Mouse (Mus musculus) urinary bladder, postnatal 14 days (tissue): Measurements from ENCODE around the gene Ube2m.

Experiments used
- DNase-seq: peaks from one replicate; pipeline ENCODE4 v3.0.0; 2021; ENCODE audit warnings: low spot score

The Ube2m gene

DNA sequence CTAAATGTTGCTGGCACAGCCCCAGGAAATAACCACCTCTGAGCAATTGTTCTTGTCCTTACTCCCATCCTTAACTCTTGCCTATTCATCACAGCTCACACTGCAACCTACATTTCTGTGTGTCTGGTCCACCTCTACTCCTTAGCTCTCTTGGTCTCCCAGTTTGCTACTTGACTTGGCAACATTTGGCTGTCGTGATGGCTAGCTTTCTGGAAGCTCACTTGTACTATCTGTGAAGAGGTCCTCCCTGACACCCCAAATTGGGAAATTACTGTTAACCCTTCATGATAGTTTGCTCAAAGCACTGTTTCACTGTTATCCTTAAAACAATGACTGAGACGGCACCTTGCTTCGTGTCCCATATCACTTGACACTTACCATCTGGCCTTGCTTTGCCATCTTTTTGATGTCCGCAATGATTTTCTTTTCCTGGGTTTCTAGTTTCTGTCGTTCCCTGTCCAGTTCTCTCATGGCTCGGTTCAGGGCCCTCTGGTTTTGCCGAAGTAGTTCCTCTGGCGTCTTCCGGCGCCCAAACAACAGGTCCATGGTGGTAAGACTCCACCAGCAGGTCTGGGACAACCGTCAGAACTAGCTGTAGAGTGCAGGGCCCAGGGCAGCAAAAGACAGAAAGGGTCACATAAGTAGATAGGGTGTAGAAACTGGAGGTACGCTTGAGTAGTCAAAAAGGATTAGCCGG lies 4.5 kb downstream of the Ube2m start:
- DNase-seq, result no peak

DNA sequence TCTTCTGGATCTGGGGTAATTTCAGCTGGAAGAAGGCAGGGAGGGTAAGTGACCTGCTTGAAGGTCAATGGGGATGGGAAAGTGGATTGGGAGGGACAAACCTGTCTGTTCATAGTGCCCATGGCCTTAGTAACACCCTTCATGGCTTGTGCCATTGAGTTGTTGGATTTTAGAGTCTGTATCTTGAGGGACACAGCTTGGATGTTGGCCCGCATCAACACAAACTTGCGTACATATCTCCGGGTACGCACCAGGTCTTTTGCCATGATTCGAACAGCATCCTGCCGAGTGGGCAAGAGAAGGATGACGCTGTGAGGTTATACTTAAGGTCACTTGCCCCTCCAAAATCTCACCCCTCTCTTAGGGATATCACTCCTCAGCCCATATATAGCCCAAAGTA lies 5.5 kb downstream of the Ube2m start:
- DNase-seq, result no peak

DNA sequence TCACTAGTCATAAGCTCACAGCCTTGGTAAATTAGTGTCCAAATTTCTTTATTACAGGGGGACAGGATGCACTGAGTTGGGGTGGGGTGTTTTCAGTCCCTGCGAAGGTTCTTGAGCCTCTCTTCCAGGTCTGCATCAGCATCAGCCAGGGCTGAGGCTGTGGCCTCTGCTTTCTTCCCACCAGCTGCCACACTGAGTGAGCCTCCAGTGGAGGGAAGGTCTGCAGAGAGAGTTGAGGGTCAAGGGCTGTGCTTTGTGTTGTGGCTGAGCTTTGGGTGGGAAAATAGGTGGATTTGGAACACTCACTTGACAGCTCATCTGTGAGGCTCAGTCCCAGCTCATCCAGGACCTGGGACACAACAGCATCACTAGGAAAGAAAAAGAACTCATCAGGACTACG lies 6.1 kb downstream of the Ube2m start:
- DNase-seq, result no peak

DNA sequence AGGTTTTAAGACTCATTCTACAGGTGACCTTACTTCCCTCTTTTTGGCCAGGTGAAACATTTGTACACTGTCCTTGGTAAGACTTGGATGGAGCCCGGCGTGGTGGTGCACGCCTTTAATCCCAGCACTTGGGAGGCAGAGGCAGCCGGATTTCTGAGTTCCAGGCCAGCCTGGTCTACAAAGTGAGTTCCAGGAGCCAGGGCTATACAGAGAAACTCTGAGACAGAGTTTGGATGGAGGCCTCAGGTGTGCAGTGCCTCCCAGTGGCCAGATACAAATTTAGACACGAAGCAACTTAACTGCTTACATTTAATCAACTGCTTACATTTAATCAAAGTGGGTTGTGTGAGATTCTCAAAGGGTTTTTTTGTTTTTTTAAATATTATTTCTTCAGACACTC lies 7.0 kb downstream of the Ube2m start:
- no peak for DNase-seq

DNA sequence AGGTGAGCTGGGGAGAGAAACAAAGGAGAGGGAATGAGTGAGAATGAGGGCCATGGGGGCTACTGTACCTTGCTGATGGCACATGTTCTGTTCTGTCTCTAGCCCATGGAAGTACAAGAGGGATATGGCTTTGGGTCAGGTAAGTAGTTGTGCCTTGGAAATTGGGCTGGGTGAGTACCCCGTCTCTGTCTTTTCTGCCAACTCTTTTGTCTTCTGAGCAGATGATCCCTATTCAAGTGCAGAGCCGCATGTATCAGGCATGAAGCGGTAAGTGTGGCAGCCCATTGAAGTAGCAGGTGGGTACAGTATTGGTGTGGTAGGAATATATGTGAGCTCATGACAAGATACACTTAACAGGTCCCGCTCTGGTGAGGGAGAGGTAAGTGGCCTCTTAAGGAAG lies 9.1 kb downstream of the Ube2m start:
- DNase-seq, result no peak

DNA sequence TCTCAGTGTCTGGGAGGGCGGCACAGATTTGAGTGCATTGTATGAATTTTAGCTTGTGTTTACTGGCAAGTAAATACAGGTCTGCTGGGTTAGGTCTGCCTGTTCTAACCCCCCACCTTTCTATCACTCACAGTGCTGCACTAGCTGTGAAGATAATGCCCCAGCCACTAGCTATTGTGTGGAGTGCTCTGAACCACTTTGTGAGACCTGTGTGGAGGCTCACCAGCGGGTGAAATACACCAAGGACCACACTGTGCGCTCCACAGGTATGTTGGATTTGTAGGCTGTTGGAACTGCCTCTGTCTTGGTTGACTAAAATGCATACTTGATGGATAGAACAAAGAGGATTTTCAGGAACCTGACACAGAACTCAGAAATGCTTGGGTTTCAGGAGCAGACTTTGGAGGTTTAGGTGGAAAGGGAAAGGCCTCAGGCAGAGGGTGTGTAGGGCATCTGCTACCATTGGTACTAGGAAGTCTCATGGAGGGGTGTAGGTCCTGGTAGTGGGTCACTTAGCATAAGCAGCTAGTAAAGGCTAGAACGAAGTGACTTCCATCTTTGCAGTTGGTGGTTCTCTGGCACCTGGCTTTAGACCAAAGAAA lies 12.5 kb downstream of the Ube2m start:
- no peak for DNase-seq

DNA sequence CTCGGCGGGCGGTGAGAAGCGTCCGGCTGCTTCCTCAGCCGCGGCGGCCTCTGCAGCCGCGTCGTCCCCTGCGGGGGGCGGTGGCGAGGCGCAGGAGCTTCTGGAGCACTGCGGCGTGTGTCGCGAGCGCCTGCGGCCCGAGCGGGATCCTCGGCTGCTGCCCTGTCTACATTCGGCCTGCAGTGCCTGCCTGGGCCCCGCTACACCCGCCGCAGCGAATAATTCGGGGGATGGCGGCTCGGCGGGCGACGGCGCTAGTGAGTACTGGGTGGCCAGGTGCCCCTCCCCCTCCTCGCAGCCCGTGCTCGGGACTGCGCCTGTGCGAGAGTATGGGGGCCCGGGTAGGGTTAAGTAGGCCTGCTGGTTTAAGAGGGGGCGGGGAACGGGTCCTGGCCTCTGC lies 13.3 kb downstream of the Ube2m start:
- DNase-seq, result peak; percentile 72

DNA sequence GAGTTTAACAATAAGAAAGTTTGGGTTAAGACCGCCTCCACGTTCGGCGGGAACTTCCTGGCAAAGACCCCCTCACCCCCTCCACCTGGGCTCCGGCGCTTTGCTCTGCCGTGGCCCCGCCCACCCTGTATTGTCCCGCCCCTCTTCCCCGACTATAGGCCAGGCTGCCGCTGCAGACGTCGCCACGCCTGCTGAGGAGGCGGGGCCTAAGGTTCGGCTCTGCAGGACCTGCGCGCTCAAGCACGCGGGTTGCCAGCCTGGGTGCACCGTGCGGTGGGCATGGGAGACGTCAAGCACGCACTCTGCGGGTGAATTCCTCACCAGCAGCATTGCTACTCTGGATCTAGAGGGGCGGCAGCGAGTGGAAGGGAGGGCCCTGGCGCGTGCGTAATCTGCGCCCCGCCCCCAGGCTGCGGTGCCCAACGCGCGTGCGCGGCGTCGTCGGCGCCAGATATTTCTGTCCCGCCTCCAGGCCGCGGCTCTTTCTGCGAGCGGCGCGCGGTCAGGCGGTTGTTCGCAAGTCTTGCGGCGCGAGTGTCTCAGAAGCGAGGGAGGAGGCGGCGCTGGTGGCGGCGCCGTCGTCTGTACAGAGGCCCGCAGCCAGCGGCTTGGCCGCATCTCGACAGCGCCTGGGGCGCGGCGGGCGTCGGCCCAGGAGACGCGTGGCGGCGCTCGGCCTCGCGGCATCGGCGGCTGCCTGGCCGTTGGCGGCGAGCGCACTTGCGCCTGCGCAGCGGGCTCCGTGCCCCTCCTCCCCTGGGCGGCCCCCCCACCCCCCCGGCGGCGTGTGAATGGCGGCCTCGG lies 13.9 kb downstream of the Ube2m start:
- peak; percentile 92 for DNase-seq

DNA sequence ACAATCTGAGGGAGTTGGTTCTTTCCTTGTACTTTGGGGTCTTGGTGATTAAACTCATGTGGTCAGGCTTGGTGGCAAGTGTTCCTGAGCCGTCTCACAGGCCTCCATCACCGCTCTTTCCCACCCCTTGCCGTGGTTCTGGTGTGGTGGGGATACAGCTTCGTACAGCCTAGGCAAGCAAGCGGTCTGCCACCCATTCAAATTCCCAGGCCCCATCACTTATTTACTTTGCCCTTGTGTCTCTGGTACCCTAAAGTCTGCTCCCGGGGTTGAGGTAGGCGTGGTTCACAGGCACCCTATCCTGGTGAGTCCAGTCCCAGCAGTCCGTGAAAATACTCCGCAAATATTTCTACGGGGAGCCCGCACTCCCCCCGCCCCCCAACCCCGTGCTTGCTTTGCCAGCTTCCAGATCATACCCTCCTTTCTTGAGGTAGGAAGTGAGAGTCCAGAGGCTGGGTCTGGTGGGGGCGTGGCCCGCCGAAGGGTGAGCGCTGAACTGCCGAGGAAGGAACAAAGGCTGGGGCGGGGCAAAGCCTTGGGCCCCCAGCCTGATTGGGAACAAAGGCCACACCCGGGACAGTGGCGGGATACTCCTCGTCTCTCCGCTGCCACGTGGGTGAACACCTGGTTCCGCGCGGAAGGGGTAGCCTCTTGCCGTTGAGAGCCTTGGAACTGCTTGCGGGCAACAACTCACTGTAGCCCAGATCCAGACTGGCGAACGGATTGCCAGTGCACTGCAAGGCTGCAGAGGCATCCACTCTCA lies 15.1 kb downstream of the Ube2m start:
- DNase-seq, result peak; percentile 81

DNA sequence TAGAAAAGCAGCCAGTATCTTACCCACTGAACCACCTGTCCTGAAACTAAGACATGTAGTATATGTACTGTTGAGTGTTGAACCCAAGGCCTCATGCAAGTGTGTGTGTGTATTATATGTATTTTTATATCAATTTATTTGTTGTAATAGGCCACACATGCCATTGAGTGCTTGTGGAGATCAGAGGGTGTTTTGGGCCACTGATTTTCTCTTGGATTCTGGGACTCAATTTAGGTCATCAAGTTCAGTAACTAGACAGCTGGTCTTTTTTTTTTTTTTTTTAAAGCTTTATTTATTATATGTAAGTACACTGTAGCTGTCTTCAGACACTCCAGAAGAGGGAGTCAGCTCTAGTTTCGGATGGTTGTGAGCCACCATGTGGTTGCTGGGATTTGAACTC lies 22.9 kb downstream of the Ube2m start:
- no peak for DNase-seq

DNA sequence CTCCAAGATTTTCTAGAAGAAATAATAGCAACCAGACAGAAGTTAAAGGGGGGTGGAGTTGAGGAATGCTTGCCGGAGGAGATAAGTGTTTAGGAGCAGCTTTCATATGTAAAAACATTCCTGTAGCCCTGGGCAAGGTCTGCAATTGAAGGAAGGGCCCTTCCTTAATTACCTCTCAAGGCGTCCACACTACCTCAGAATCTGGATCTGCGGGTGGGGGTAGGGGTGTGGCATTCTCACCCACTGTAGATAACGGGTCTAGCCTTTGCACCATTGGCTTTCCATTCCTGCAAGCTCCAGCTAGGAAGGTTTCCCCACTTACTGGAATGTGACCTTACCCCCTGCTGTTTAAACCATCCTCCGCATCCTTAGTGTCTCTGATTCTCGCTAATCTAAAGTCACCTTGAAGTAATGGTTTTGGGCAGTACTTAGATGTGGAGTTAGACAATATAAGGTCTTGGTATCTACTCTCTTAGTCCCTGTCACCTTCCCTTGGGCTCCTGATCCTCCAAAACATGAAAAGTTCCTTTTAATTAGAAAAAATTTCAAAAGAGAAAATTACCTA lies 23.7 kb downstream of the Ube2m start:
- DNase-seq, result no peak

DNA sequence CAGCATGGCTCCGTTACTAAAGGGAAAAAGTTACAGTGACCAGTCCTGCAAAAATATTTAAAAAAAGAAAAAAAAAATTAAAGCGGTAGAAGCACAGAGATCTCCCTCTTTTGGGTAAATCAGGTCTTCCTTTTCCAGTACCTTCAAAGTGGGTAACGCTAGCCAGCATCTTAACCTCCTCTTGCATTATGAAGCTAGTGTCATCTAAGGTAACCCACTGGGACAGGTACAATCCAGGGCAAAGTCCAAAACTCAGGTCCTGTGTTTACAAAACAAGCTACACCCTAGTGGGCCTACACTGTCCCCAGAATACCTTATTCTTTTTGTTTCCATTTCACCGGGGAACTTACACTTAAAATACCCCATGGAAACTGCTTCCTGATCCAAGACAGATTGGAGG lies 24.4 kb downstream of the Ube2m start:
- DNase-seq, result no peak

DNA sequence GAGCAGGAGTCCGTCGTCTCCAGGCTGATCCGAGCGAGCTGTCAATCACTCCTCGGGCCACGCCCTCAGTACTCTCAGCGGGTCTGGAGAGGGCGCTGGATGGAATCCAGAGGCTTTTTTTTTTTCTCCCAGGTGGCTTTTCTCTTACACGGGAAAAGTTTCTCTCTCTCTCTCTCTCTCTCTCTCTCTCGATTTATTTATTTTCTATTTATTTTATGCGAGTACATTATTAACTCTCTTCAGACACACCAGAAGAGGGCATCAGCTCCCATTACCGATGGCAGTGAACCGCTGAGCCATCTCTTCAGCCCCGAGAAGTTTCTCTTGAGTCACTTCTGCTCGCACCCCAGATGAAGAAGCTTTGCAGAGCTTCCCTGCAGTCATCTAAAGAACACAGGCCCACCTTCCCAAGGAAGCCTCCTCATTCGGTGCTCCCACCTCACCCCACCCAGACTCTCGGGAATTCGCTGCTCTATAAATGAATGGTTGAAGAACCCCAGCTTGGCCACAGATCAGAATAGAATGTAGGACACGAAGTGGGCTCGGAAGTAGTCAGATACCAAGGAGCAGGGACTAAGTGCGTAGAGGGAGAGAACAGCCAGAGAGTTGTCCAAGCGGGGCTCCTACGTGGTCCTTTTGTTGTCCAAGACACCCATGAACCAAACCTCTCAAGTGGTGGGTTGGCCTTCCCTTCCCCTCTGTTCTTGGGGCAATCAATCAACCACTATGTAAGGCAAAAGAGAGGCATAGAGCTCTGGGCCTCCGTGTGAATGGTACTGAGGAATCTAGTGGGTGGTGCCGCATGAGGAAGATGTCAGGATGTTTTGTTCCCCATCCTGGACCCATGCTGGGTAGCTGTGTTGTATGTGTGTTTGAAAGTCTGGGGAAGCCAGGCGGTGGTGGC lies 27.8 kb downstream of the Ube2m start, which contains the start of gene Zbtb45:
Gene Zbtb45, minus strand, starts transcription at position 30 of the 904 bp plus-strand sequence.
- no peak for DNase-seq

DNA sequence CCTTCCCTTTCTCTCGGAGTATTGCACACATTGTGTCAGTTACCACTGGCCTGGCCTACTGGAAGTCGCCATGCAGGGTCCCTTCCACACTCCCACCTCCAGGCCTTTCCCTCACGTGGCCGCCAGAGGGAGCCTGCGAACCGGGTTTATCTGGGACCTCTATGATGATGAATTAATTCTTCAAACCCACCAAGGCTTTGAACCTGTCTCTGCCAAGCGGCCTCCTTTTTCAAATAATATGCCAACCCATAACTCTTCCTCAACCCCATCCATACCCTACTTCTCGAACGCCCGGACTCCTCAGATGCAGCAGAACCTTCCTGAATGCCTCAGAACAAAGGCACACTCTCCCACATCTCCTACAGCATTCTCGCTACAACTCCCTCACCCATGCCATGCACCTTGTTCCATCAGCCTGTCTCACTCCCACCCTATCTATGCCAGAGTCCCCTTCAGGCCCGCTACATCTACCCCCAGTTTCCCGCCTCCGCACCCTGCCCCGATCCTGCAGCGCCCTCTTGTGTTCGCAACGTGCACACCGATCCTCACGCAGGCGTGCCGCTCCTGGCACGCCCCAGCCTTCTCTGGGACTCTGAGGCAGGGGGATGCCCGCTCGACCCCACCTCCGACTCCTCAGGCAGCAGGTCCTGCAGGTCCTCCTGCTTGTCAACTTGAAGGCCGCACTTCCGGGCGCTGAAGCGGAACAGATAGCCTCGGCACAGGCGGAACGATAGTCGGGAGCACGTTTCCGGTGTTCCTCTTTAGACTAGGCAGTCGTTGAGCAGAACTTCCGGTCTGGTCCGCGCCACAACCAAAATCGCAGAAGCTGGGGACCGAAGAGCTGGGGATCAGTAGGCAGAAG lies 28.7 kb downstream of the Ube2m start:
- peak; percentile 93 for DNase-seq

DNA sequence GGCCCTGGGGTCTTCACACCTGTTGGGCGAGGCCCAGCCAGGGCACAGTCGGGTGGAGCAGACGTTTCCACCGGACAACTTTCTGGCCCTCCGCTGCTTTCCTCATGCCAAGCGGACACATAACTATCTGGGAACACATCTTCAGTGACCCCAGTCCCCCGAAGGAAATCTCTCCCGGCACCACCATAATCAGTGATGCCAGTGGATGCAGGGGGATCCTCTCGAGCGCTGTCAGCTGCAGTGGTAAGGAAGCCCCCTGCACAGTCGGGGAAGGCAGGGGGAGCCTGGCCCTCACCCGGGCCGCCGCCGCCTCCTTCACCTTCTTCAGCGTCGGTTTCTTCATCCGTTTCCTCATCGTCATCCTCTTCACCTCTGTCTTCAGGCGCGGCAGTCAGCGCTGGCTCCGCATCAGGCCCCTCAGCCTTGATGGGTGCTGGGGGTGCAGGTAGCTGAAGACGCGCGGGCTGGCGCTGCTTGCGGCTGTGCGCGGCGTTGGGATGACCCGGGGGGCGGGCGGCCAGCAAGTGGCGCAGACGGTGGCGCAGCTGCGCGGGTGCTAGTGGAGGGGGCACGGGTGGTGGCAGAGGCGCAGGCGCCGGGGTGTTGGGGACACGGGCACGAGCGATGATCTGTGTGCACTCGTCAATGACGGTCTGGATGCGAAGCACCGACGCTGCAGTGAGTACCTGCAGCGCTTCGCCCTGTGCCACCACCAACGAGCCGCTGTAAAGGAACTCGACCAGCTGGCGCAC lies 30.6 kb downstream of the Ube2m start:
- no peak for DNase-seq

DNA sequence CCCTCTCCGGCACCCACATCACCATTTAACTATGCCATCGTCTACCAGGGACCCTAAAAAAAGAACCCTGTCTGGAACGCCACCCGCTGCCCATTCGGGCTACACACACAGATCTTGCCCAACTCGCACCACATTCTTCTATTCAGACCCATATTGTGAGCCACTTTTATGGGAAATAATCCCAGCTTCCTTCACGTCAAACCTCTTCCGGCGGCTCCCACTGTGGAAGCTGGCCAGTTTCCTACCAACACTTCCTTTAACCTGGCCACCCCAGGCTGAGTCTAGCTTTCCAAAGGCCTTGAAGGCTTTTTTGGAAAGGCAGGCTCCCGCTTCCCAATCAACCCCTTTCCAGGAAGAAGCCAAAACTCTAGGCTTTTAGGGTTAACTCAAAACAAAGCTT lies 31.5 kb downstream of the Ube2m start:
- DNase-seq, result no peak

DNA sequence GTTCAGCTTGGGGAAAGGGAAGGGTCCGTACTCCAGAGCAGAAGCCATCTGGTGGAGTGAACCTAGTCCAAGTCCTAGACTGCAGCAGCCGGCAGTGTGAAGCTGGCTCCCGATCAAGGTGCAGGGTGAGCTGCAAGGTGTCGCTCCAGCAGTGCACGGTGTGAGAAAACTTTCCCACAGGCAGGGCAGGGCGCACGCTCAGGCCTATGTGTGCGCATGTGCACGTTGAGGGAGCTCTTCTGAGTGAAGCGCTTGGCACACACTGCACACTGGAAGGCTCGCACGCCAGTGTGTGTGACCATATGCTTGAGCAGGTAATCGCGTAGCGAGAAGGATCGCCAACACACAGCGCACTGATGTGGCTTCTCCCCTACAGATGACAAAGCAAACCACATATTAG lies 32.1 kb downstream of the Ube2m start:
- no peak for DNase-seq

DNA sequence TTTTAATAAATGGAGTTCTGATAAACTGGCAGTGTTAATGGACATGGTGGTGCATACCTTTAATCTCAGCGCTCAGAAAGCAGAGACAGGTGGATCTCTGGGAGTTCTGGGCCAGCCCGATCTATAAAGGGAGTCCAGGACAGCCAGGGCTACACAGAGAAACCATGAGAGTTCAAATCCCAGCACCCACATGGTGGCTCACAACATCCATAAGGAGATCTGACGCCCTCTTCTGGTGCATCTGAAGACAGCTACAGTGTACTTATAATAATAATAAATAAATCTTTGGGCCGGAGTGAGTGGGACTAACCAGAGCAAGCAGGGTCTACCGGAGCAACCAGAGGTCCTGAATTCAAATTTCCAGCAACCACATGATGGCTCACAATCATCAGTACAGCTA lies 34.7 kb downstream of the Ube2m start:
- no peak for DNase-seq

DNA sequence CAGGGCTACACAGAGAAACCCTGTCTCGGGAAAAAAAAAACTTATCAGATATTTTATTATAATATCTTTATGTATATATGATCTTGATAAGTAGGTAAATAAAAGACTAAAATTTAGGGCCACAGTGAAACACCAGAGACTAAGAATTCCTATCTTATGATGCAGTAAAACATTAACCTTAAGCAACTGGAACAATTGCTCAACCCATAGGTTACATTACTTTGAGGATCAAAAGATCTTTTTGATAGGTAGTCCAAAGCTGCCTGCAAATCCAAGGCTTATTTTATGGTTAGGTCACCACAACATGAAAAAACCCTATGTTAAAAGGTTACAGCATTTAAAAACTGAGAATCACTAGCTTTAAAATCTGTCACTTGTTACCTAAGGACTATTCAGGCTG lies 36.5 kb downstream of the Ube2m start:
- no peak for DNase-seq
